In the genomic region with DNA sequence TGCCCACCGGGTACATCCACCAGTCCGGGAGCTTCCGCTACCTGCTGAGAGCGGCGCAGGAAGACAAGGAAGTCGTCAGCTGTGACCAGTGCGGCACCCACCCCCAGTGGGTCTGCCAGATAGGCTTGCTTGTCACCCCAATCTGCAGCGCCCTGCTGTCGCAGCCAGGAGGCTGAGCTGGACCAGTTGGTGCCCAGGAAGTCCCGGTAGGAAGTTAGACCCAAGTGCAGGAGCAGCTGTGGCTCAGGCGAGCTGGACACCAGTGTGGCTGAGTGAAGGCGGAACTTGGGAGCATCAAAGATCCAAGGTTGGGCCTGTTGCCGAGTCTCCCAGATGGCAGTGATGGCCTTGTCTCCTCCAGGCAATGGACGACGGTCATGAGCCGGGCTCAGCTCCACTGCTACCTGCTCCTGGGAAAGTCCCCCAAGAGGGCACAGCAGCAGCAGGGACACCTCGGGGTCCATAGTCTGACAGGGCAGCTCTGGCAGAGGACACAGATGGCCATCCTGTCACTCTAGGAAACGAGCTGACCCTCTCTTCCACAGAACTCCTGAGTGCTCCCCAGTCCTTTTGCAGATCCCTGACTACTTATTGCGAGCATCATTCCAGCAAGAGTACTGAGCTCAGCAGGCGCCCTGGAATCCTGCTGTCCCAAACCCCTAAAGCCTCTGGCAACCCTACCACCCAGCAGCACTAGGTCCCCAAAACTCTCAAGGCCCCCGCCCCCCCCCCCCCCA, we compare ENCODE assay signal across 7 mouse cellular contexts. TPM values are rescaled to one million over a fixed set of nuclear protein-coding genes. Genes with fewer than 3 reads are reported as not detected.
DNase-seq lines count a peak whose midpoint lies in the region; ATAC-seq and TF ChIP-seq lines count a peak whose summit lies in the region.

No protein-coding gene starts in this region.

- no peaks in the 10 kb centered on the region for H3K27me3 ChIP-seq in lung, postnatal 0 days (replicated peaks; ENCODE audit: insufficient read depth, low read length)
- no peaks in the 10 kb centered on the region for H3K27me3 ChIP-seq in hindbrain, embryonic 10.5 days (ENCODE audit: insufficient read depth, poor library complexity, severe bottlenecking)
- no peaks in the 10 kb centered on the region for H3K27me3 ChIP-seq in midbrain, embryonic 10.5 days (ENCODE audit: low read depth, poor library complexity, severe bottlenecking)

- no peak for TF ChIP-seq EP300 in lung, postnatal 0 days (IDR thresholded peaks at IDR 0.05)

- H3K4me2 ChIP-seq in lung, postnatal 0 days (replicated peaks; ENCODE audit: low read depth, low read length): peak overlapping the region; percentile 72

- H3K9ac ChIP-seq in lung, postnatal 0 days (replicated peaks; ENCODE audit: low read depth): peak overlapping the region; percentile 48

- 0 out of 2 replicates have a peak overlapping the region, but pooled peaks have one; percentile 47 for H3K27ac ChIP-seq in lung, postnatal 0 days (ENCODE audit: low read length)
- peak overlapping the region; percentile 90 for H3K27ac ChIP-seq in hindbrain, embryonic 10.5 days
- peak overlapping the region; percentile 86 for H3K27ac ChIP-seq in midbrain, embryonic 10.5 days (replicated peaks)

- no peaks in the 10 kb centered on the region for H3K9me3 ChIP-seq in lung, postnatal 0 days (ENCODE audit: low read length)
- H3K9me3 ChIP-seq in hindbrain, embryonic 10.5 days: no peaks in the 10 kb centered on the region
- H3K9me3 ChIP-seq in midbrain, embryonic 10.5 days (replicated peaks): no peaks in the 10 kb centered on the region

- 45% methylated on average over 20 of the region's 21 CpGs for WGBS in lung, postnatal 0 days
- WGBS in hindbrain, embryonic 10.5 days: 50% methylated on average over 21 of the region's 21 CpGs
- WGBS in midbrain, embryonic 10.5 days: 52% methylated on average over 21 of the region's 21 CpGs

- H3K4me3 ChIP-seq in lung, postnatal 0 days (ENCODE audit: low read depth, low read length): peak overlapping the region; percentile 48
- peak overlapping the region; percentile 72 for H3K4me3 ChIP-seq in hindbrain, embryonic 10.5 days
- H3K4me3 ChIP-seq in midbrain, embryonic 10.5 days: peak overlapping the region; percentile 71

- peaks cover 21% of the 10 kb centered on the region; the same call in 1 of the 2 replicates for H3K4me1 ChIP-seq in lung, postnatal 0 days (ENCODE audit: insufficient read depth, low read depth, low read length)
- H3K4me1 ChIP-seq in hindbrain, embryonic 10.5 days (replicated peaks): peaks cover 55% of the 10 kb centered on the region
- H3K4me1 ChIP-seq in midbrain, embryonic 10.5 days: peaks cover 61% of the 10 kb centered on the region

- TF ChIP-seq CTCF in lung, postnatal 0 days (IDR thresholded peaks at IDR 0.05): no peak; the same call in 1 of the 2 replicates

- ATAC-seq in lung, postnatal 0 days: no peak

- DNase-seq in lung, postnatal 0 days (ENCODE audit: low spot score): no peak
- no peak for DNase-seq in lung, postnatal 36 days
- peak; percentile 74 to 77 for DNase-seq in cerebellum, postnatal 14 days
- no peak for DNase-seq in hindbrain, embryonic 10.5 days (ENCODE audit: low spot score)
- DNase-seq in midbrain, embryonic 10.5 days (ENCODE audit: low spot score): no peak
- DNase-seq in embryo, embryonic 10.5 days (ENCODE audit: low spot score): no peak
- no peak for DNase-seq in right cerebral cortex, postnatal 10 days (ENCODE audit: low spot score in 2 of 2)

- no peaks in the 10 kb centered on the region for H3K36me3 ChIP-seq in lung, postnatal 0 days (ENCODE audit: insufficient read depth, low read length)
- H3K36me3 ChIP-seq in hindbrain, embryonic 10.5 days: peaks cover 28% of the 10 kb centered on the region
- peaks cover 27% of the 10 kb centered on the region for H3K36me3 ChIP-seq in midbrain, embryonic 10.5 days

RNA-seq across cellular contexts. Expression of gene Nudt22, which starts 0.5 kb away (rescaled TPM):
- 21.0 and 24.9 TPM in 2 replicates for polyA plus RNA-seq in lung, postnatal 0 days (2015; fragmentation: Nextera tagmentation; extraction: Ambion mirVana)
- polyA plus RNA-seq in hindbrain, embryonic 10.5 days (2016; fragmentation: Nextera tagmentation; extraction: Ambion mirVana): 20.6 and 23.2 TPM in 2 replicates
- polyA plus RNA-seq in midbrain, embryonic 10.5 days (2016; fragmentation: Nextera tagmentation; extraction: Ambion mirVana): 19.1 and 20.3 TPM in 2 replicates

RNA-seq across cellular contexts. Expression of gene Trpt1, which starts 0.5 kb away (rescaled TPM):
- polyA plus RNA-seq in lung, postnatal 0 days (2015; fragmentation: Nextera tagmentation; extraction: Ambion mirVana): 11.0 and 11.5 TPM in 2 replicates
- 9.9 and 13.5 TPM in 2 replicates for polyA plus RNA-seq in hindbrain, embryonic 10.5 days (2016; fragmentation: Nextera tagmentation; extraction: Ambion mirVana)
- 9.5 and 11.3 TPM in 2 replicates for polyA plus RNA-seq in midbrain, embryonic 10.5 days (2016; fragmentation: Nextera tagmentation; extraction: Ambion mirVana)

RNA-seq across cellular contexts. Expression of gene Dnajc4, which starts 3.1 kb away (rescaled TPM):
- 32.7 and 33.2 TPM in 2 replicates for polyA plus RNA-seq in lung, postnatal 0 days (2015; fragmentation: Nextera tagmentation; extraction: Ambion mirVana)
- polyA plus RNA-seq in hindbrain, embryonic 10.5 days (2016; fragmentation: Nextera tagmentation; extraction: Ambion mirVana): 18.7 and 23.3 TPM in 2 replicates
- polyA plus RNA-seq in midbrain, embryonic 10.5 days (2016; fragmentation: Nextera tagmentation; extraction: Ambion mirVana): 20.8 and 23.1 TPM in 2 replicates

RNA-seq across cellular contexts. Expression of gene Vegfb, which starts 8.0 kb away (rescaled TPM):
- 27.1 and 28.1 TPM in 2 replicates for polyA plus RNA-seq in lung, postnatal 0 days (2015; fragmentation: Nextera tagmentation; extraction: Ambion mirVana)
- 35.6 and 36.2 TPM in 2 replicates for polyA plus RNA-seq in hindbrain, embryonic 10.5 days (2016; fragmentation: Nextera tagmentation; extraction: Ambion mirVana)
- polyA plus RNA-seq in midbrain, embryonic 10.5 days (2016; fragmentation: Nextera tagmentation; extraction: Ambion mirVana): 35.2 and 40.8 TPM in 2 replicates

RNA-seq across cellular contexts. Expression of gene Fkbp2, which starts 15.1 kb away (rescaled TPM):
- 105 and 107 TPM in 2 replicates for polyA plus RNA-seq in lung, postnatal 0 days (2015; fragmentation: Nextera tagmentation; extraction: Ambion mirVana)
- 119 and 121 TPM in 2 replicates for polyA plus RNA-seq in hindbrain, embryonic 10.5 days (2016; fragmentation: Nextera tagmentation; extraction: Ambion mirVana)
- polyA plus RNA-seq in midbrain, embryonic 10.5 days (2016; fragmentation: Nextera tagmentation; extraction: Ambion mirVana): 115 and 127 TPM in 2 replicates

Comparison
In these comparisons a context has a peak if more than half of its experiments do, and no peak if none do; other contexts are left out.
1. DNase-seq: peak in cerebellum, postnatal 14 days (2 of 2); none in lung, postnatal 0 days (single experiment), lung, postnatal 36 days (single experiment), hindbrain, embryonic 10.5 days (single experiment), midbrain, embryonic 10.5 days (single experiment), embryo, embryonic 10.5 days (single experiment) and right cerebral cortex, postnatal 10 days (0 of 2).
2. Peak in every context shown above with its lines, with median percentiles within 50 percentile points of each other: H3K27ac ChIP-seq and H3K4me3 ChIP-seq.